Mouse (Mus musculus) gastrocnemius, adult 18-20 months (tissue): ENCODE measurements around the gene Zfp40. TPM values are rescaled to one million over a fixed set of nuclear protein-coding genes. Genes with fewer than 3 reads are reported as not detected.
"Not testable (repeated sequence)": the region's sequence is repeated elsewhere in the genome, so short reads cannot be mapped to it uniquely, and the experiment has no call there.

Experiments used
- DNase-seq: peaks from one replicate; pipeline ENCODE4 v3.0.0; 2021; ENCODE audit warnings: low spot score
- long read RNA-seq, 2 experiments: library from polyadenylated mRNA; stranded (forward); transcript quantifications; one replicate each; pipeline ENCODE4 v2.0.0; 2021
- total RNA-seq, 2 experiments: library from RNA; stranded (reverse); gene quantifications; 2 replicates each; pipeline ENCODE4 v1.2.3; 2021

Zfp40 gene
- 1 to 10 TPM; 1.2 to 1.5 TPM for total RNA-seq
- long read RNA-seq, experiment 1, partial matches to known transcripts: 1 of 1 reads
- long read RNA-seq, experiment 1, other reads (novel, unspliced or antisense): 0 of 1 reads
- long read RNA-seq, experiment 2: 0 reads

DNA sequence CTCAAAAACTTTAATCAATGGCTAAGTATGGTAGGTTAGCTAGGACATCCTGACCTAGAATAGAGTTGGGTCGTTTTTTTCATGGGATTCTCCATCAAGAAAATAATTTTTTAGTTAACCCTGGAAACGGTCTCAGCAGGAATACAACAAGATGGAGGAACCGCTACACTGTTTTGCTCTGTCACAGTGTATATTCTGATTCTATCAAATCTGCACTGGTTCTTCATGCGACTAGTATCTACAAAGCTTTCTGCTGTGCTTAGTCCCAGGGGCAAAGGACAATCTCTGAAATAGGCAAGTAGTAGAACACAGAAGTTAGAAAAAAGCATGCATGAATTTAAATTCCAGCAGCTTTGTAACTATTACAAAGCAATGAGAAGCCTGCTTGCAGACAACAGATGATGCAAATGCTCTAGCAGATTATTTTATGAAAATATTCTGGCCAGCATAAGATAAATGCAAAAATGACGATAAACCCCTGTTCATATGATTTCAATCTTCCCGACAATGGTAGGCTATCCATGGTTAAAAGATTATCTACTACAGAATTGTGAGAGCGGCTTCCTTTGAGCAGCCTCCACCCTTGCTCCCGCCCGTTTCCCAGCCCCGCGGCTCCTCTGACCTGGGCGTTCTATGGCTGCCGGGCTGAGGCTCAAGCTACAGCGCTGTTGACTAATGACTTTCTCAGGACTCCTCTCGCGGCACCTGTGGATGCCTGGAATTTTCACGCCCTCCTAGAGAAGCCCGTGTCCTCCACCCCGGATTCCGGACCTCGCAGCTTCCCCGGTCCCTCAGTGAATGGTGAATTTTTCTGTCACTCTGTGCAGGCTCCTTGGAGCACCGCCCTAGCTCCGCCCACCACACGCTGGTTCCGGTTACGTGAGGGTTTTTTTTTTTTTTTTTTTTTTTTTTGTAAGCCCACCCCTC lies at the start of gene Zfp40:
Gene Zfp40 (minus strand): TSS at position 800 of the 927 bp plus-strand sequence.
- DNase-seq: peak; percentile 91

DNA sequence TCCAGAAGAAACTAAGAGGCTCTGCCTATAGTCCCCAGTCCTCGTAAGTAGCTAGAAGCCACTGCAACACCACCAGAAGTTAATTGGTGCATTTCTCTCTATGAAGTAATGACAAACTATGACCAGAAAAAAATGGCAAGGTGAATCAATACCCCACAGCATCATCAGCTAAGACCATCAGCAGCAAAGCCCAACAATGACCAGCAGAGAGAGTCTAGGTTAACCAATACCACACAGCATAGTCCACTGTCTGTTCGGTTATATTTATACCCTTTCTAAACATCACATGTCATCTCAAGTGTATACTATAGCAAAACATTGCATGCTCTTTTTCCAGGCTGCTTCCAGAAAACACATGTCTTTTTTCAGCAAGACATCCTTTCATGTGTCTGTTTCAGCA lies 25.3 kb upstream of the Zfp40 start:
- DNase-seq: no peak

DNA sequence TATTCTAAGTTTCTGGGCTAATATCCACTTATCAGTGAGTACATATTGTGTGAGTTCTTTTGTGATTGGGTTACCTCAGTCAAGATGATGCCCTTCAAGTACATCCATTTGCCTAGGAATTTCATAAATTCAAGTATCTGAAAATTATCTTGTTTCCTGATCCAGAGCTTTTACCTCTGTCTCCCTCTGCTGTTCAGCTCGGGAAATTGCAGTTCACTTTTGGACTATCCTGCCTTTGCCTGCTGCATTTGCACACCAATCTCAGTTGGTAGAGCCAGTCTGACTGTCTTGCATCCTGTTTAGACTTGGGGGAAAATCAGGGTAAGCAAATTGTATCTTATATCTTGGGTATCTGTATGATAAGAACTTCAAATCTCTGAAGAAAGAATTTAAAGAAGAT lies 6.8 kb upstream of the Zfp40 start:
- DNase-seq: not testable (repeated sequence)

DNA sequence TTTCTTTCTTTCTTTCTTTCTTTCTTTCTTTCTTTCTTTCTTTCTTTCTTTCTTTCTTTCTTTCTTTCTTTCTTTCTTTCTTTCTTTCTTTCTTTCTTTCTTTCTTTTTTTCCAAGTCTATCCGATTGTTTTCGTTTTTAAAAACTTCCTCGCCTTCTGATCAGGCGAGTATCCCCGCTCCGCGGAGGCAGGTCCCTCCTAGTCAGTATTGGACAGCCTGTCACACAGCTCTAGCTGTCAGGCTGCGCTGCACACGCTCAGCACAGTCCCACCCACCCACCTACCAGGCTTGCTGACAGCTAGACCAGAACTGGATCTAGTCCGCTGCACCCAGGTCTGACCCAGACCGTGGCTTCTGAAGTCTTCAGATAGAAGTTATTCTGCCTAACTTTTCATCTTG lies 389 bp upstream of the Zfp40 start:
- peak; percentile 29 for DNase-seq

DNA sequence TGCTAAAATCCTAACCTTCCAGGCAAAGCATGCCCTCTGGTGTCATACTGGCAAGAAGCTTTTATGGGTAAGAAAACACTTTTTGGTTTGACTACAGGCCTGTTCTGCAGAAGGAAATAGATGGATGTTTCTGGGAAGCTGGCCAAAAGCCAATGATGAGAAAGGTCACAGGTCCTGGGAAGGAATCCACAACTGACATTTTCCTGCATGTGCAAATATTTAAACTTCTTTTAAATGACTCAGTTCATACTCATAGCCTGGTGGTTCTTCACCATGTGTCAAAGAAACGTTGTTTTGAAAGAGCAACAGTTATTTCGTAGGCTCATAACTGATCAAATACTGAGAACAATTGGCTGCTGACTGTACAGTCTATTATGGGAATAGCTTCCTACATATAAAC lies 5.4 kb downstream of the Zfp40 start:
- DNase-seq: peak; percentile 2

Other genes starting within 250 kb of the Zfp40 start
- not detected for gene Vmn2r-ps130, start 132.1 kb downstream of the Zfp40 start, total RNA-seq
- gene Vmn2r114, start 119.3 kb upstream of the Zfp40 start, total RNA-seq: not detected
- not detected for gene Vmn2r115, start 150.5 kb upstream of the Zfp40 start, total RNA-seq
- not detected for gene Vmn2r116, start 191.4 kb upstream of the Zfp40 start, total RNA-seq